12 mouse cellular contexts compared by ENCODE assay signal in genomic region chr2:38183881-38184280, GRCm38 (mm10).
"Had no signal": no experiment of that assay in that cellular context is flagged by ENCODE, and none has a peak within 500 bp of the region (broad histone marks: within the 10 kb centered on the region; RNA-seq: fewer than 3 reads in every experiment).

No protein-coding gene starts in this region.

- H3K27me3 ChIP-seq: liver, embryonic 15.5 days had no signal

- H3K9ac ChIP-seq: liver, embryonic 15.5 days had no signal

- H3K4me2 ChIP-seq: liver, embryonic 15.5 days had no signal

- ATAC-seq: intestine, embryonic 16.5 days had no signal

- H3K9me3 ChIP-seq: liver, embryonic 15.5 days had no signal

- H3K36me3 ChIP-seq: liver, embryonic 15.5 days had no signal

- DNase-seq: kidney, adult 18-20 months; kidney, adult 9 months; kidney, postnatal 14 days; kidney, postnatal 4 days; left cerebral cortex, postnatal 4 days; lung, adult 2 months; lung, postnatal 14 days; lung, postnatal 4 days; midbrain, embryonic 14.5 days; thymus, postnatal 25 days had no signal

- H3K4me3 ChIP-seq: liver, embryonic 15.5 days had no signal
